Mouse (Mus musculus): ENCODE data around the gene Wbp2. TPM values are rescaled to one million over a fixed set of nuclear protein-coding genes. Genes with fewer than 3 reads are reported as not detected.

Gene Wbp2
- polyA plus RNA-seq, 1 experiment, result 288 TPM

DNA sequence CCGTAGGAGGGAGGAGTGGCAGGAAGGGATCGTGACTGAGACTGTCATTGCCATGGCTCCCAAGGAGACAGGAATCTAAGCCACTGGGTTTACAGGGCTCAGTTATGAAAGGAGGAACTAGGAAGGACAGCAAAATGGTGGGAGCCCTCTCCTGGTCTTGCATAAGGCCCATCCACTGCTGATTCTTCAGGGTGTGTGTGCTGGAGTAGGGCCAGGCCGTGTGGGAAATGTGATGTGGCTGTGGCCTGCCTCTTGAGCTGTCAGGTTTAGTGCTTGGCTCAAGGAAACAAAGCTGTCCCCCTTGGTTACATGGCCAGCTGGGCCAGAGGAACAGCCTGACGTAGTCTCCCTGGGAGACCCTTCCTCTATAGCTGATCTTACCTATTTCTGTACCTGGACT, 36.6 kb downstream of the Wbp2 start:
- Histone ChIP-seq H3K4me3 (ENCODE audit: control insufficient read depth, insufficient read depth, low read length) (no peak overlapping the region), H3K27me3 (ENCODE audit: control insufficient read depth, insufficient read depth, low read length) (no peaks in the 10 kb centered on the region), H3K36me3 (ENCODE audit: control insufficient read depth, insufficient read depth, low read length) (peaks cover 66% of the 10 kb centered on the region), H3K4me1 (replicated peaks; ENCODE audit: control insufficient read depth, insufficient read depth, low read length) (no peaks in the 10 kb centered on the region), H3K27ac (ENCODE audit: control insufficient read depth, insufficient read depth, low read length) (no peak overlapping the region)
- TF ChIP-seq CTCF (IDR thresholded peaks at IDR 0.05; ENCODE audit: borderline replicate concordance, control insufficient read depth, extremely low read depth, insufficient read depth, low read length, poor library complexity) (no peak), POLR2A (IDR thresholded peaks at IDR 0.05; ENCODE audit: control insufficient read depth, extremely low read depth, insufficient read depth, low read length, poor library complexity) (no peak)
- no peak for DNase-seq
- WGBS, result 94% methylated on average over 4 of the region's 4 CpGs

DNA sequence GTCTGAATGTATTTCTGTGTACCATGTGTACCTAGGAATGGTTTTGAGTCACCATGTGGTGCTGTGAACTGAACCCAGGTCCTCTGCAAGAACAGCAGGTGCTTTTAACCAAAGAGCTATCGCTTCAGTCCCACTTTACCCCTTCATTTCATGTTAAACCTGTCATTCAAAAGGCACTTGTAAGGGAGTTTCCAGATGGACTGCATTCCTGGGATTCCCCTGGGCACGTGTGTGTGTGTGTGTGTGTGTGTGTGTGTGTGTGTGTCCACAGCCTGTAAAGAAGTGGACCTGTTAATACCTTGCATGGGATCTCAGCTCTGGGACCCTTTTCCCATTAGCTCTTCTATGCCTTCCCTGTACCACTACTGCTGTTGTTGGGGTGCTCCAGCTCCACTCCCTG, 37.2 kb downstream of the Wbp2 start:
- DNase-seq, result no peak
- no peak overlapping the region for H3K4me3 ChIP-seq (ENCODE audit: control insufficient read depth, insufficient read depth, low read length)
- H3K36me3 ChIP-seq (ENCODE audit: control insufficient read depth, insufficient read depth, low read length), result peaks cover 66% of the 10 kb centered on the region
- no peaks in the 10 kb centered on the region for H3K27me3 ChIP-seq (ENCODE audit: control insufficient read depth, insufficient read depth, low read length)
- no peak overlapping the region for H3K27ac ChIP-seq (ENCODE audit: control insufficient read depth, insufficient read depth, low read length)
- no peaks in the 10 kb centered on the region for H3K4me1 ChIP-seq (replicated peaks; ENCODE audit: control insufficient read depth, insufficient read depth, low read length)
- TF ChIP-seq CTCF (IDR thresholded peaks at IDR 0.05; ENCODE audit: borderline replicate concordance, control insufficient read depth, extremely low read depth, insufficient read depth, low read length, poor library complexity) (no peak), POLR2A (IDR thresholded peaks at IDR 0.05; ENCODE audit: control insufficient read depth, extremely low read depth, insufficient read depth, low read length, poor library complexity) (no peak)
- 87% methylated on average over 2 of the region's 2 CpGs for WGBS

DNA sequence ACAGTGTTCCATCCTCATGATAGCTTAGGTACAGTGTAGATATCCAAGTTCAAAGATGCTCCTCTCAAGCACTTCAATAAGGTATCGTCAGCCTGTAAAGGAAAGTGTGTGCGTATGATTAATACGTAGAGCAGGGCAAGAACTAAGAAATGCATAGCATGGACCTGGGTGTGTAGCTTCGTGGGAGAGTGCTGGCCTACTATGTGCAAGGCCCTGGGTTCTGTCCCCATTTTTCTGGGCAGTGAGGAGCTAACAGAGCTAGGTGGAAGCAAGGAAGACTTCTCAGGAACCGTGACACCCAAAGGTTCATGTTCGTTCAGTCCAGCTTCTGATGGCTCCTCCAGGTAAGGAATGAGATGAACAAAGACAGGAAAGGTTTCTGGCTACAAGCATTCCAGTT, 41.6 kb downstream of the Wbp2 start:
- DNase-seq, result no peak
- Histone ChIP-seq H3K4me1 (replicated peaks; ENCODE audit: control insufficient read depth, insufficient read depth, low read length) (no peaks in the 10 kb centered on the region), H3K36me3 (ENCODE audit: control insufficient read depth, insufficient read depth, low read length) (peaks cover 46% of the 10 kb centered on the region), H3K4me3 (ENCODE audit: control insufficient read depth, insufficient read depth, low read length) (no peak overlapping the region), H3K27ac (ENCODE audit: control insufficient read depth, insufficient read depth, low read length) (no peak overlapping the region), H3K27me3 (ENCODE audit: control insufficient read depth, insufficient read depth, low read length) (no peaks in the 10 kb centered on the region)
- 97% methylated on average over 6 of the region's 6 CpGs for WGBS
- no peak for TF ChIP-seq CTCF (IDR thresholded peaks at IDR 0.05; ENCODE audit: borderline replicate concordance, control insufficient read depth, extremely low read depth, insufficient read depth, low read length, poor library complexity)
- TF ChIP-seq POLR2A (IDR thresholded peaks at IDR 0.05; ENCODE audit: control insufficient read depth, extremely low read depth, insufficient read depth, low read length, poor library complexity), result no peak

DNA sequence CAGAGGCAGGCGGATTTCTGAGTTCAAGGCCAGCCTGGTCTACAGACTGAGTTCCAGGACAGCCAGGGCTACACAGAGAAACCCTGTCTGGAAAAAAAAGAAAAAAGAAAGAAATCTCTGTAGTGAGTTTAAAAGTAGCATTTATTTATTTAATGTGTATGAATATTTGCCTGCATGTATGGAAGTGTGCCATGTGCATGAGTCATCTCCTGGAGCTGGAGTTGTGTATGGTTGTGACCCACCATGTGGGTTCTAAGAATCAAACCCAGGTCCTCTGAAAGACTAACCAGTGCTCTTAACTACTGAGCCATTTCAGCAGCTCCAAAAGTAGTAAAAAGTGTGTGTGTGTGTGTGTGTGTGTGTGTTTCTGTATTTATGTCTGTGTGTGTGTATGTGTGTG, 43.5 kb downstream of the Wbp2 start:
- no peak overlapping the region for H3K27ac ChIP-seq (ENCODE audit: control insufficient read depth, insufficient read depth, low read length)
- WGBS, result 100% methylated on average over 1 of the region's 1 CpGs
- H3K36me3 ChIP-seq (ENCODE audit: control insufficient read depth, insufficient read depth, low read length), result peaks cover 36% of the 10 kb centered on the region
- H3K4me3 ChIP-seq (ENCODE audit: control insufficient read depth, insufficient read depth, low read length), result no peak overlapping the region
- H3K4me1 ChIP-seq (replicated peaks; ENCODE audit: control insufficient read depth, insufficient read depth, low read length), result no peaks in the 10 kb centered on the region
- TF ChIP-seq POLR2A (IDR thresholded peaks at IDR 0.05; ENCODE audit: control insufficient read depth, extremely low read depth, insufficient read depth, low read length, poor library complexity), result no peak
- TF ChIP-seq CTCF (IDR thresholded peaks at IDR 0.05; ENCODE audit: borderline replicate concordance, control insufficient read depth, extremely low read depth, insufficient read depth, low read length, poor library complexity), result no peak
- DNase-seq, result no peak
- no peaks in the 10 kb centered on the region for H3K27me3 ChIP-seq (ENCODE audit: control insufficient read depth, insufficient read depth, low read length)

DNA sequence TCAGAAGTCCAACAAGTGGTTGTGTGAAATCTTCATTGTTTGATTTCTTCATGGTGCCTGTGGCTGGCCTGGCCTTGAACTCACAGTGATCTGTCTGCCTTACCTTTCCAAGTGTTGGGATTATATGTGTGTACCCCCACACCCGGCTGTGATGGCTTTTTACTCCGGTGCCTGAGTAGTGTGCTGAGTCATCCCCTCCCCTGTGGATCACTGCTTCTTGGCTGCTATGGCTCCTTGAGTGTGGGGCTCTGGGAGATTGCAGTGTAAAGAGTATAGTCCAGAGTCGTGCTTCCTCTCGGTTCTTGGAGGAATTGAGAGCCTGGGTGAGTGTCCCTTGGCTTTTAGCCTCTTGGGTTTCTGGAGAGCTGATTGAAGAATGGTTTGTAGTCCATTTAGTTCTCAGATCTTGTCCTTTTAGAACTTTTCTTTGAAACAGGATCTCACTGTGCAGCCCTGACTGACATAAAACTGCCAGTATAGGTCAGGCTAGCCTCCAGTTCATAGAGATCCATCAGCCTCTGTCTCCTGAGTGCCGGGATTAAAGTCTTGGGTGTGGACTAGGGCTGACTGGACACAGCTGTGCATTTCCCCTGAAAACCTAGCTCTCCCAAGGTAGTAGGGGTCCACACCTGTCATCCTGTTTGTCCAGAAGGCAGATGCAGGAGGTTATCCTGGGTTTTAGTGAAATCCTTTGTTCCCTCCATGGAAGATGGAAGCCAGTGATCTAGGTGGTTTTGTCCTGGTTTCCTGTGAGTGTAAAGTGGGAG, 44.2 kb downstream of the Wbp2 start:
- Histone ChIP-seq H3K4me1 (replicated peaks; ENCODE audit: control insufficient read depth, insufficient read depth, low read length) (no peaks in the 10 kb centered on the region), H3K4me3 (ENCODE audit: control insufficient read depth, insufficient read depth, low read length) (no peak overlapping the region), H3K27ac (ENCODE audit: control insufficient read depth, insufficient read depth, low read length) (no peak overlapping the region), H3K36me3 (ENCODE audit: control insufficient read depth, insufficient read depth, low read length) (peaks cover 29% of the 10 kb centered on the region), H3K27me3 (ENCODE audit: control insufficient read depth, insufficient read depth, low read length) (no peaks in the 10 kb centered on the region)
- no peak for DNase-seq
- WGBS, result 83% methylated on average over 5 of the region's 5 CpGs
- no peak for TF ChIP-seq CTCF (IDR thresholded peaks at IDR 0.05; ENCODE audit: borderline replicate concordance, control insufficient read depth, extremely low read depth, insufficient read depth, low read length, poor library complexity)
- TF ChIP-seq POLR2A (IDR thresholded peaks at IDR 0.05; ENCODE audit: control insufficient read depth, extremely low read depth, insufficient read depth, low read length, poor library complexity), result no peak

DNA sequence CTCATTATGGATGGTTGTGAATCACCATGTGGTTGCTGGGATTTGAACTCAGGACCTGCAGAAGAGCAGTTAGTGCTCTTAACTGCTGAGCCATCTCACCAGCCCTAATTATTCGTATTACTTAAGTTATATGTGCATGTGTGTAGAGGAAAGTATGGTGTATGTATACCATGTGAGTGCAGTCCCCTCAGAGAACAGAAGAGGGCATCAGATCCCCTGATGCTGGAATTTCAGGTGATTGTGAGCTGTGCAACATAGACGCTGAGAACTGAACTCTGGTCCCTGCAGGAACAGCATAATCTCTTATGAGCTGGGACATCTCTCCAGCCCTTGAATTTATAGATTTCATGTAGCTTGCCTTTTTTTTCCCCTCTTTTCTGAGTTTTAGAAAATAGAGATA, 45.0 kb downstream of the Wbp2 start:
- peaks cover 27% of the 10 kb centered on the region for H3K36me3 ChIP-seq (ENCODE audit: control insufficient read depth, insufficient read depth, low read length)
- DNase-seq, result no peak
- H3K27ac ChIP-seq (ENCODE audit: control insufficient read depth, insufficient read depth, low read length), result no peak overlapping the region
- no peaks in the 10 kb centered on the region for H3K27me3 ChIP-seq (ENCODE audit: control insufficient read depth, insufficient read depth, low read length)
- H3K4me3 ChIP-seq (ENCODE audit: control insufficient read depth, insufficient read depth, low read length), result no peak overlapping the region
- no peaks in the 10 kb centered on the region for H3K4me1 ChIP-seq (replicated peaks; ENCODE audit: control insufficient read depth, insufficient read depth, low read length)
- 99% methylated on average over 2 of the region's 2 CpGs for WGBS
- TF ChIP-seq POLR2A (IDR thresholded peaks at IDR 0.05; ENCODE audit: control insufficient read depth, extremely low read depth, insufficient read depth, low read length, poor library complexity), result no peak
- no peak for TF ChIP-seq CTCF (IDR thresholded peaks at IDR 0.05; ENCODE audit: borderline replicate concordance, control insufficient read depth, extremely low read depth, insufficient read depth, low read length, poor library complexity)

All from thymus, adult 2 months (tissue).